Mouse (Mus musculus): ENCODE data around the gene Pgm2.
A peak's percentile ranks its signal among the peaks of the same experiment; 100 is the strongest.

Gene Pgm2

DNA sequence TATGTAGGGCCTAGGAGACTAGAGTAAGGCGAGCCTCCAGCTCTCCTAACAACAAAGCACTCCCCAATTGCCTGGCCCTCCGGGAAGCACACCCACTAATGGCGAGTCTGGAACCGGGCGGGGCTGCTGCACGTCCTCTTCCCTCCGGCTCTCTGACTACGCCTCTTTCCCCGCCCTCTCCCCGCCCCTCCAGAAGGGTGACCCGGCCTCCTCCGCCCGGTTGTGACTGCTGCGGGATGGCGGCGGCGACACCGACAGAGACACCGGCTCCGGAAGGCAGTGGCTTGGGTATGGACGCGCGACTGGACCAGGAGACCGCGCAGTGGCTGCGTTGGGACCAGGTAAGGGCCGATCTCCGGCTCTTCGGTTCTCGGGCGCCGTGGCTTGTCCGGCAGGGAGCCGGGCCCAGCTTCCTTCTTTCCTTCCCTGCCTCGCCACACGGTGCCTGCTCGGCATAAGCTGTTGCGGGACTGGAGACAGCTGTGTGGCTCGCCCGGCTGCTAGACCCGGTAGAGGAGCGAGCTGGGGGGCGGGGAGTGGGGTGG lies at the start of gene Pgm2:
Gene Pgm2, plus strand, starts transcription at position 203 of the 545 bp plus-strand sequence.
- DNase-seq = peak; percentile 73 to 80

DNA sequence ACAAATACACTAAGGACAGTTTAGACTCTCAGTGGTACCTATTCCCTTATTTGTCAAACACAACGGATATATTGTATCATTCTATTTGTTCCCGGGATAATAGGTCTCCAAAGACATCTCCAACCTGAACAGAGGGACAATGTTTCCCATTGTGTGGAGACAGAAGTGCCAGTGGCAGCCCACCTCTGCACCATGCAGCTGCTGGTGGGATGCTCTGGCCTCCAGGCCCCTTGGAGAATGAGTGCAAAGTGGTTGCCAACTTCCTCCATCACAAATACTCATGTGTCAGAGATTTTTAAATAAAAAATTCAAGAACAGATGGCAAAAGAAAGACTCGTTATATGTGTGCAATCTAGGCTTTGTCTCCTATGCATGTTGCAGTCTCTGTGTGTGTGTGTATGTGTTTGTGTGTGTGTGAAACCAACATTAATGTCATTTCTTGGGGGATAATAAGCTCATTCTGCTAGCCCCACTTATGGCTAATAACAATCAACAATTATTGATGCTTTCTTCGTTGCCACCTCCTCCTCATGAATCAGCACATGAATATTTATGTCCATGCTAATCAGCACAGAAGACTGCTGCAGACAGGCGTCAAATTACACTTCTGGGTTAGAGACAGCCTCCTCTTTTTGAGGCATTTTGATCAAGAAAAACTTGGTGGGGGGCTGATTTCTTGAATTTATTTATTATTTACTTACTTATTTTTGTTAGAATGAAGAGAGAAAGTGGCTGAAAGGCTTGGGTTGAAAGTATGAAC lies 48.9 kb upstream of the Pgm2 start:
- DNase-seq = no peak

DNA sequence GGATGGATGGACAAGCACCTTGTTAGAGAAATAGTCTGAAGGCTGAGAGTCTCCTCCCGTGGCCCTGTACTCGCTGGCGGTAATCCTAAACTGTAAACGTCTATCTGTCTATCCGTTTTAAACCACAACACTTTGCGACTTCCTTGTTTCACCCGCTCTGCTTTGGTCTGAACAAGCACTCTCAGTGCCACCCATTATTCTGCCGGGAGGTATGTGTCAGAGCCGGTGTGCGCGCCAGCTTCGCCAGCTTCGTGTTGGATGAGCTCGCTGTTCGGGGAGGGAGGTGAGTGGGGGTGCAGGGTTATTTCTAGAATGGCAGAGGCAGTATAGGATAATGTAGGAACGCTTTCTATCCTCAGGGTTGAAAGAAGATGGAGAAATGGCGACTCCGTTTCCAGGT lies 48.0 kb upstream of the Pgm2 start:
- DNase-seq = no peak

DNA sequence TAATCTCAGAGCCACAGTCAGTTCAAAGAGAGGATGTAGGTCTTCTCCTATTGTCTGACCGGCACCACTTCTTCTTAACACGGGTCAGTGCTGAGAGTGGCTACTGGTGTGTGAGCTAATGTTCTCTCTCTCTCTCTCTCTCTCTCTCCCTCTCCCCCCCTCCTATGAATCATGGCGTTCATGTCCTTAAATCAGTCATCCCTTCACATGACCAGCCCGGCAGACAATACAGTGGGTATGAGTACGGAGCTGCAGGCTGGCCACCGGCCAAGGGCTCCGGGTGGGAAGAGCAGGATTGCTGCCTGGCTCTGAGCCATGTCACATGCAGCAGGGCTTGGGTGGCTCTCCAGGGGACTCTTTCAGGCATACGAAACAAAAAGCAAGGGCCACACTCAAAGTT lies 47.2 kb upstream of the Pgm2 start:
- DNase-seq = peak; percentile 15 to 25

DNA sequence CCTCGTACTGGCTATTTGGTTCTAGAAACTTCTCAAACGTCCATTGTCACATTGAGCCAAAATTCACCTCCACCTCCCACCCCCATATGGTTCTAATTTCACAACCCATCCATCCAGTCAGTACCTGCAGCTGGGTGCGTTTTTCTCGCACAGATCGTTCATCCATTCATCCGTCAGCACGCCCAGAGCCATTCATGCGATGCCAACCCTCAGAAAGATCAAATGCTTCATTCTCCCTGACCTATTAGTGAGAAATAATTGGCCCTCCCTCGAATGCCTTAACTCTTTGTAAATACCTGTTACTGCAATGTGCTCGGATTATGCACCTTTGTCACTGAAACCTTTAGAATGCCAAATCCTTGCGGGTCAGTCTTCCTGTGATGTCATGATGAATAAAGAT lies 45.8 kb upstream of the Pgm2 start:
- no peak for DNase-seq

DNA sequence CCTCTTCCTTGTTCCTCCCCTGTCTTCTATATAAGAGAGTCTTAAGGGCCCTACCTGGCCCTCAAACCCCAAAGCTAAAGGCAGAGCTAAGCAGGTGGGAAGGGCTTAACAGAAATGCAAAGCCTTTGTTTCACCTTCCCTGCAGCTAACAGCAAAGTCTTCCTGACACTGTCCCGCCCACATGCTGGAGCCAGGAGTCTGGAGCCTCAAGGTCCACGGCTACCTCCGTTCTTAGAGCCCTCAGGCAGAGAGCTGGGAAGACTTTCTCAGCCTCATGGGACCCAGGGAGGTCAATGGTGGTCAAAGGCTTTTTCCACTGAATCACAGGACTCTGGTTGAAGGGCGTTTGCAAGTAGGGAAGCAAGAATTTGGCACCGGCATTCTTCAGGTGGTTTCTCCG lies 44.8 kb upstream of the Pgm2 start:
- no peak for DNase-seq

DNA sequence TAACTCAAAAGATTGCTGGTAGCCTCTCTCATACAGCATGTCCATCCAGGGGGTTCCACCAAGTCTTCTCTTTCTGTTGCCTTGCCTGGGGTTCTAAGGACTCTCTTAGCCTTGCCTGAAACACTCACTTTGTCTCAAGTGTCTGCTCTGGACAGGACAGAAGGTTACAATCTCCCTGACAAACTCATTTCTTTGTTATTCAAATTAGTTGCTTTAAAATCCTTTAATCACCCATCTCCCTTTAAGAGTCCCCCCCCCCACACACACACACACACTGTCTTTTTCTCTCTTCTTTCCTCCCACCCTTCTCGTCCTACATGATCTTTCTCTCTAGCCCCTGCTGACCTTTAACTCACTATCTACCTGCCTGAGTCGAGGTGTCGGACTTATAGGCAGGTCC lies 44.1 kb upstream of the Pgm2 start:
- DNase-seq = no peak

DNA sequence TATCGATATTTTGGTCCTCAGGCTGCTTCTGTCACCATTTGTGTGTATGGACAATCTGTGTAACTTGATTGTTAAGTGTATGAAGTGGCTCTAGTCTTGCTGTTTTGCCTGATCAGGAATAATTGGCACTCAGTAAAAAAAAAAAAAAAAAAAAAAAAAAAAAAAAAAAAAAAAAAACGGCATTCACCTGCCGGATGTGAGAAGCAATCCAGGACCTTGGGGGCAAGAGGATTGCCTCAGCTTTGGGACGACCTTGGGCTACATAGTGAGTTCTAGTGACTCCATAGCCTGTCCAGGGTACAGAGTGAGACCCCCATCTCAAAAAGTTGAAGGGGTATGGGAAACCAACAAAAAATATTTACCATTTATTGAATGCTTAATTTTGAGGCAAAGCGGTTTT lies 43.5 kb upstream of the Pgm2 start:
- DNase-seq = no peak

DNA sequence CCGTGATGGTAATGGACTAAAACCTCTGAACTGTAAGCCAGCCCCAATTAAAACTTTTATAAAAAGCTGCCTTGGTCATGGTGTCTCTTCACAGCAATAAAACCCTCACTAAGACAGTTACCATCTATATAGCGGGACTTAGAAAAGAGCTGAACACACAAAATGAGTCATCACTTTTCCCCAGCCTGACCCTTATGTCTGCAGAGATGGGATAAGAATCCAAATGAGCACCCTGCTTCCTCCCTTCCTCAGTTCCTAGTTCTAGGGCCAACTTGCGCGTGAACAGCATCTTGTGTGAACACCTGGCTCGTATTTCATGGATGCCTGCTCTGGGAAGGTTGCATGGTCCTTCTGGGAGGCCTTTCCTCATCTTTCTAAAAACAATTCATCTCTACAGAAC lies 39.7 kb upstream of the Pgm2 start:
- no peak for DNase-seq

DNA sequence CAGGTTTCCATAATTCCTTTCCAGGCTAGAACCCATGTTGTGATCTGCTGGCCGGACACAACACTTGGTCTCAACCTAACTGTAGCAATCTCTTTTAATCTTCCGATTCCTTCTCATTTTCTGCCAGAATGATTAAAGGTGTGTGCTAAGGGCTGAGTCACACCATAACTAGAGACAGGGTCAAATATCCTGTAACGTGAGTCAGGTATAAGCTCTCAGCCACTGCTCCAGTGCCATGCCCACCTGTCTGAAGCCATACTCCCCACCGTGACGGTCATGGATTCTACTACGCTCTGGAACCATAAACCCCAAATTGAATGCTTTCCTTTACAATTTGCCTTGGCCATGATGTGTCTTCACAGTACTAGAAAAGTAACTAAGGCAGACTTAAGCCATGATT lies 36.5 kb upstream of the Pgm2 start:
- no peak for DNase-seq

DNA sequence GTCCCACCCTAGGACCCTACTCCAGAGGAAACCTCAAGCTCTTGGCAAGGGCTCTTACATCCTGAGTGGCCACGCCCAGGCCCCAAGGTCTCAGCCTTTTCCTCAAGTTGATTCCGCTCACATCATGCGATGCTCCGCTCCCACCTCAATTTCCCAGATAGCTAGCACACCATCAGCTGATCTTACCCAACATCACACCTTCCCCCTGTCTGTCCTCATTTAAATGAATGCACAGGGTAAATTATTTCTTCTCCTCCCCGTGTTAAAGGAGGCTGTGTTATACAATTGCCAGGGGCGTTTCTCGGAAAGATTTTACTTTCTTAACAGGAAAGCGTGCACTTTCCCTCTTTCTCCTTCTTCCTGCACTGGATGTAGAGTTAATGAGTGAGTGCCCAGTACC lies 31.9 kb upstream of the Pgm2 start:
- DNase-seq = no peak

DNA sequence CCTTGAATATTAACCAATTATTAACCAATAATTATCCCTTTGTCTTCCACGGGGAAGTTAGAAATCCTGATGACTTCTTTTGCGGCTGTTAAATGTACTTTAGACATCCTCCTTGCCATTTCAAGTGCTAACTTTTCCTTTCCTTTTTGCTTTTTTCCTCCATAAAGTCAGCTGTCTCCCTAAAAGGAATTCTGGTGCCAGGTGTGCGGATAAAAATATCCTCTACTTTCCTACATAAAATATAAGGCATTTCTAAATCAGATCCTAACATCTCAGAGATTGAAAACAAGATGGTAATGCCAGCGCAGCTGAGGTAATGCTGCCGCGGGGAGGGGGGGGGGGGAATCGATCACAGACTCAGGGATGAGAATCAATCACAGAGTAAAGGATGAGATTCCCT lies 31.1 kb upstream of the Pgm2 start:
- no peak for DNase-seq

DNA sequence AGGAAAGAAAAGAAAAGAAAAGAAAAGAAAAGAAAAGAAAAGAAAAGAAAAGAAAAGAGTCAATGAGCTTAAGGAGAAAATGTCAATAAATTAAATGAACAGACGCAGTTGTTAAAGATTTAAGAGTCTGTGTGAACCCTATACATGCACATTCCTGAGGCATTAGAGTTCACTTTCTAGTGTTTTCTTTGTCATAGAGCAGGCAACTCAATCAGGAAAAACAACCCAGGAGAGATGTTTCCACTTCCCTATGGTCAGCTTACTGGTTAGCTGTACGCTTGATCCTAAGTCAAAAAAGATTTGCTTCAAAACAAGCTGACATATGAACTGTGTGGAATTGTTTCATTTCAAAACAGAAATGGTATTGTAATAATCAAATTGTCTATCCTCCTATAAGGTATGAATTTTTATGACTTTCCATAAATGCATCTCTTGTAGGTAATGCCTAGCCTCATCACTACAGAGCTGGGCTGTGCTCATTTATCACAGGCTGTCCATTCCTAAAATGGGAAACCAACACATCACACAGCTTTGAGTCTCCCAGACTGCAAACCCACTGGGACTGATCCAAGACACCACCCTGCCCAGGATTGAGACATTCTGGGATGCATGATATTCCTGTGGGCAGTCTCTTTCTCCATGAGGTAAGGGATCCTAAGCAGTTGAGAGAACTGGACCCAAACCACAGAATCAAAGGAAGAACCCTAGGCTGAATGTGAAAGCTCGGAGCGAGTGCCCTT lies 29.7 kb upstream of the Pgm2 start:
- DNase-seq = no peak

DNA sequence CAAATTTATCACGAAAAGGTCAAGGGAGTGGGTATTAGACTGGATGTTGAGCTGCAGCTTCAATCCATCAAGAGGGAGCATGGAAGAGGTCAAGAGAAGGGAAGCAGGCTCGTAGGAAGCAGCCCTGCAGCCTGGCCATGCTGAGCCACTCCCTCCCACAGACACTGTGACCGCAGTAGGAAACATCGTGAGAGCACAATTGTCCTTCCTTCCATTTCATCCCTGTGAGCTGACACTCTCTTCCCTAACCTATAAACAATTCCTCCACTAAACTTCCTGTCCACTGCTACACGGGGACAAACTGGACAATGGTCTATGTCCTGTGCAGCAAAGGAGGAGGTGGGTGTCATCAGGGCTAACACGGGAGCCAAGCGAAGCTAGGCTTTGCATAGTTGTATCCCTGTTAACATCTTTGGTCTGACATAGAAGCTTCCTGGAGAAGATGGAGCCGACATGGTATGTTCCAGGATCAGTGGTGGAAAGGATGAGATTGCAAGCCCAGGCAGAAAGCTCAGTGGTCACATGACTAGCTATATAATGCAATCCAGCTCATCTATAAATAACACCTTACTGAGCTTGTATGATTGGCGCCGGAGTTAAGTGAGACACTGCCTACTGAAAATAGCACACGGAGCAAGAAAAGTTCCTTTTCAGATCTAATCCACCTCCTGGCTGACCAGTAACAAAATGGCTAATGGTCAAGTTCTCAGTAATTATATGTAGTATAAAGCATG lies 29.0 kb upstream of the Pgm2 start:
- no peak for DNase-seq

DNA sequence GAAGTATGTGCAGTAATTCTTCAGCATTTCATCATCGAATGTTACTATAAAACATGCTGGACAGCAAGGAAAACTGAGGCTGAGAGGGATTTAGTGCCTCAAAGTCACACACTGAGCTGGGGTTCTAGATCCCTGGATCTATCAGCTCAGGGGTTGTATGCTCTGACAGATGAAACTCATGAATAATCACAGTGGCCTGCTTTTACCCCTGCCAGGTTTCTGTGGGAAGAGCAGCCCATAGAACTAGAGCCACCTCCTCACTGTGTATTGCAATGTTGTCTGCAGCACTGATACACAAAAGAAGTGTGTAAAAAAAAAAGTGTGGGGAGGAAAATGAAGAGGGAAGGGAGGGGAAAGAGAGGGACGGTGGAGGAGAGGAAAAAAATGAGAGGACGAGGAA lies 28.3 kb upstream of the Pgm2 start:
- no peak for DNase-seq

DNA sequence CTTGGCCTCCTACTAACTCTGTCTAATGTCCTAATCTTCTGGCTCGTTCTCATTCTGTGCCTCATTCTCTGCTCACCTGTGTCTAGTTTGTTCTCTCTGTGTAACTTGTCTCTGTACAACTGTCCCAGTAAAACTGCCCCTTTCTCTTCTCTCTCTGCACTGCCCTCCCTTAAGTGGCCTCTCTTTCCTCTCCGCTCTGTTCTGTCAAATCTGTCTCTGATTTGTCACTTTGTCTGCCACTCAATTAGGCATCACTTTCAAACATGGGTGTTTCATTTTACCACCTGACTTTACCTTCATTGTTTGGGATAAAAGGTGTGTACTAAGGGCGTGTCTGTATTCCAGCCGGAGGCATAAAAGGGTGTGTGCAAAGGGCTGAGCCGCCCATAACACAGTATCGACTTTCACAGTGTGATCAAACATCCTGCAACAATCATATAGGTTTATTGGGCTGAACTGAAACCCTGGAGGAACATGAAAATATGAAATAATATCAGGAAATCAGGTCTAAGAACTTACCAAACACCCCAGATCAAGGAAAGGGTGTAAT lies 27.2 kb upstream of the Pgm2 start:
- no peak for DNase-seq

DNA sequence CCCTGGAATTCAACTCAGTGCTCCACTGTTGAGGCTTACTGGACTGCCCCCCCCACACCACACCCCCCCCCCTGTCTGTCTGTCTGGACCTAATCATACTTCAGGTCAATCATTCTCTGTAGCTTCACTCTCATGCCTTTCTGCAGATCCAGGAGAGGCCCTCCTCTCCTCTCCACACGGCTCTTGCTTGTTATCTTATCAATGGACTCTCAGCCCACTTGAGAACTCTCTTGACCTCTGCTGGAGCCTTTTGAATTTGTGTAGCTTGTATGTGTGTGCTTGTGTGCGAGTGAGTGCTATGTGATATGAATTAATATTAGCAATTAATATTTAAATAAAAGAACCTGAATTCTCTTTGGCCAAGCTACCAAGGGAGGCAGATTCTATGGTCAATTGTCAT lies 26.6 kb upstream of the Pgm2 start:
- no peak for DNase-seq

DNA sequence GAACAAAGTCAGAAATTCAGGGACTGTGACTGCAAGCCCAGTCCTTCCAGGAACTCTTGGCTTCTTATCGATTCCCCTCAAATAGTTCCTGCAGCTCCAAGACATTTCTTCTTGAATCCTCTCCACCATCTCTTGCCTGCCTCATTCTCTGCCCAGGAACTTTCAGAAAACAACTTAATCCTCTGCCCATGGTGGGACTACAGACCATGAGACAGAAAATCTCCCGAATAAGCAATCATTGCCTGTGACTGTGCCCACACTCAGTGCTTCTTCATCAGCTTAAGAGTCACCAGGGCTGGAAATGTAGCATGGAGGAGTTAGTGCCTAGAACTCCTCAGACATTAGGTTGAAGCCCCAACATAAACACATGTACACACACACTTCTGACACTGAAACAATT lies 25.2 kb upstream of the Pgm2 start:
- no peak for DNase-seq

DNA sequence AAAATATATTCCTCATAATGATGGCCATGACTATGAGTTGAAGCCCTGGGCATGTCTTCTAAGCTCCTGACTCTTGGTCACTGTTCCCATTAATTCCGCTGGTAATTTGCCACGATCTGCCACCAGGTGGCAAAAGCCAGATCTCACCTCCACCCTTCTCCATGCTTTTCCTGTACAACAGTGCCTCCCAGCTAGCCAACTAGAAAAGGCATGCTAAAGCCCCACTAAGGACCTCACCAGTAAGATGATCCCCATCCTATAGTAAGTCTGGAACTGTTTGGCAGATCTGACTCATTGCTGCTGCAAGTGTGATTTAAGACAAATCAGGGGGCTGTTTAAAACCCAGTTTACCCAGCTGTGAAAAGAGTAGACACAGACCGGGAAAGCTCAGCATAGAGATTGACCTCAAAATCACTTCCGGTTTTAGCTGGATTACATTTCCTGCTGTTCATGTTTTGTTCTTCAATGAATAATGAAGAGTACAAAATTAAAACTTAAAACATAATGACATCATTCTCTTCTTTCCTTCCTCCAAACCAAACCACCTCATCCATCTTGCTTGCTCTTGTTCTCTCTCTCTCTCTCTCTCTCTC lies 22.6 kb upstream of the Pgm2 start:
- DNase-seq = peak; percentile 79 to 82

DNA sequence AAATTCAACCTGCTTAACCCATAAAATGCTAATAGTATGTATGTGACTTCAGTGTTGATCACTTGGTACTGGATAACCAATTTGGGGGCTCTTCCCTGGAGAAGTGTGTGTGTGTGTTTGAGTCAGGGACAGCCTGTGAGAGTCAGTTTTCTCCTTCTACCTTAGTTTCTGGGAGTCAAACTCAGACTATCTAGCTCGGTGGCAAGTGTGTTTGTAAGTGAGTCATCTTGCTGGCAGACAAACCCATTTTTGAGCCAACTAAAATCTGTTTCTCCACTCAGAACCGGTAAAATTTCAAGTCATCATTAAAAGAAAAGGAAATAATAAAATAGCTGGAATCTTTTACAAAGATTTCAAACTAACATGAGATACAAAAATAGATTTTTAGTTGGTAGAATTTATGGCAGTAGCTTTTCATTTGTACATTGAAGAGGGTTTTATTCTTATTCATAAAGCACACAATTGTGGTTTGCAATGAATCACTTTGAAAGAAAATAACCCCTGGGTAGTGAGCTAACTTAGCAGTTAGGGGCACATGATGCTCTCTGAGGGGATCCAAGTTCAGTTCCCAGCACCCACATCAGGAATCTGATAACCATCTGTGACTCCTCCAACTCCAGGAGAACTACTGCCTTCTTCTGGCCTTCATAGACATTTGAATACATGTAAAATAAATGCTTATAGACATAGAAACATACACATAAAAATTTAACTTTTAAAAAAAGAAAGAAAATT lies 21.8 kb upstream of the Pgm2 start:
- DNase-seq = no peak

DNA sequence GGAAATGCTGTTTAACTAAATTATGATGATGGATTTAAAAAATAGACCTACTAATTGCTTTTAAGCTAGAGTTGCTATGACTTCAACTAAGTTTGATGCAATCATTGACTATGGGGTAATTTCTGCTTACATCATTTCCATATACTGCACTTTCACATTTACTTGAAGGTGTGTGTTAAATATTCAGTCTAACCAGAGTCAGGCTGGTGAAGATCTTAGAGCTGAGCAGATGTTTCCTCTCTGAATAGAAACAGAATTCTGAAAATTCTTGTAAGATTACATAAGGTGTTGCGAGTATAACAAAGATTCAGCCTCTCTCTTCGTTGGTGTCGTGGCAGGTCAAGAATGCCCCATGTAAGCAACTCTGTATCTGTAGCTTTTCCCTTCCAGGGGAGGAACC lies 18.3 kb upstream of the Pgm2 start:
- no peak for DNase-seq

DNA sequence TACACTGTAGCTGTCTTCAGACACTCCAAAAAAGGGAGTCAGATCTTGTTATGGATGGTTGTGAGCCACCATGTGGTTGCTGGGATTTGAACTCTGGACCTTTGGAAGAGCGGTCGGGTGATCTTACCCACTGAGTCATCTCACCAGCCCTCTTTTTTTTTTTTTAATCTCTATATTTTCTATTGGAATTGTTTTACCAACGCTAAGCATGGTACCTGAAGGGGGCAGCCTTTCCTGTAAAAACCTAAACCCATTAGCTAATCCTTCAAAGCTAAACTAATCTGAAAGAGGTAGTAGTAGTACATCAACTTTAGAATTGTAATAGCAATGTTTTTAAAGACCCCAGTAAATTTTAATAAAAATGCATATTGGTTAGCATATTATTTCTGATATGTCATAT lies 17.2 kb upstream of the Pgm2 start:
- peak; percentile 8 to 23 for DNase-seq

All from cerebellum, postnatal 36 days (tissue).